ENCODE assay signal across 7 mouse cellular contexts in the genomic region with DNA sequence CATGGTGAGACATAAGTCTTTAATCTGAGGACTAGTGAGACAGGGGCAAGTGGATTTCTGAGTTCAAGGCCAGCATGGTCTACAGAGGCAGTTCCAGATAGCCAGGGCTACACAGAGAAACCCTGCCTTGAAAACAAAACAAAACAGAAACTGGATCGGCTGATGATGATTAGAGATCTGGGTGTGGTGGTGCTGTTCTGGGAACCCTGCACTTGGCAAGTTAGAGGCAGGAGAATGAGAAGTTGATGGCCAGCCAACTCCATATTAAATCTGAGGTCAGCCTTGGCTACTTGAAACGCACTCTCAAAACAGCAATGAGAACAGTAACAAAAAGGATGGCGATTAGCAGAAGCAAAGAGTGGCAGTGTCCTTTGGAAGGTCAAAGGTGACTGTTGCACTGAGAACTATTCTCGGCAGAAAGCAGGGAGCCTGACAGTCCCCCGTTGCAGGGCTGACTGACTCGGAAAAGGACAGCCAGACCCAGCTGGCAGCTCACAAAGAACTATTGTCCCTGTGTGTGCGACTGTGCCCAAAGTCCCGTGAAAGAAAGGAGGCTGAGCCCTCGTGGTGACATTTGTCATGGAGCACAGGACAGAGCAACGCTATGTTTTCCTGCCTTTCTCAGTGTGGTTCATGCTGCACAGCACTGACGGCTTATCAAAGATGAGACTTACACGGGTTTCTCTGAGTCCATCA. TPM values are rescaled to one million over a fixed set of nuclear protein-coding genes. Genes with fewer than 3 reads are reported as not detected.
DNase-seq lines count a peak whose midpoint lies in the region; ATAC-seq lines count a peak whose summit lies in the region.

No protein-coding gene starts in this region.

- no peak overlapping the region for H3K9ac ChIP-seq in forebrain, embryonic 12.5 days

- no peak overlapping the region for H3K4me3 ChIP-seq in forebrain, embryonic 12.5 days (replicated peaks)

- H3K36me3 ChIP-seq in forebrain, embryonic 12.5 days (replicated peaks), result no peaks in the 10 kb centered on the region

- peak; percentile 42 for DNase-seq in right cerebral cortex, adult 18-20 months
- DNase-seq in right cerebral cortex, postnatal 36 days (ENCODE audit: low spot score in 2 of 2), result no peak
- peak; percentile 70 for DNase-seq in mesoderm, embryonic 11.5 days (ENCODE audit: low read depth, low spot score)
- peak; percentile 29 for DNase-seq in yolk sac, embryonic 10.5 days (ENCODE audit: low spot score)
- DNase-seq in urinary bladder, postnatal 36 days (ENCODE audit: low spot score in 2 of 2), result no peak

- no peaks in the 10 kb centered on the region for H3K9me3 ChIP-seq in forebrain, embryonic 12.5 days

- WGBS in forebrain, embryonic 12.5 days, result 6% methylated on average over 12 of the region's 12 CpGs

- no peak overlapping the region for H3K27ac ChIP-seq in forebrain, embryonic 12.5 days

- peaks cover 13% of the 10 kb centered on the region for H3K4me1 ChIP-seq in forebrain, embryonic 12.5 days

- peak overlapping the region; percentile 24 for H3K4me2 ChIP-seq in forebrain, embryonic 12.5 days

- no peaks in the 10 kb centered on the region for H3K27me3 ChIP-seq in forebrain, embryonic 12.5 days

- ATAC-seq in forebrain, embryonic 12.5 days (ENCODE audit: low FRiP score), result peak; percentile 64
- ATAC-seq in erythroblast, adult 5-6 weeks (replicated peaks; ENCODE audit: low FRiP score, poor library complexity, severe bottlenecking), result no peak

RNA-seq across cellular contexts. Expression of a gene that starts 12.6 kb away (rescaled TPM):
- polyA plus RNA-seq in forebrain, embryonic 12.5 days (2016; fragmentation: Nextera tagmentation; extraction: Ambion mirVana), result 7.1 and 7.4 TPM in 2 replicates
- total RNA-seq in erythroblast, adult 5-6 weeks (2015; ENCODE audit: low replicate concordance), result 15.0 and 24.4 TPM in 2 replicates
- total RNA-seq in erythroblast, adult 5-6 weeks (2017; ENCODE audit: low replicate concordance), result 8.8 and 13.6 TPM in 2 replicates

RNA-seq across cellular contexts. Expression of a gene that starts 44.1 kb away (rescaled TPM):
- polyA plus RNA-seq in forebrain, embryonic 12.5 days (2016; fragmentation: Nextera tagmentation; extraction: Ambion mirVana), result 23.5 and 28.2 TPM in 2 replicates
- total RNA-seq in erythroblast, adult 5-6 weeks (2015; ENCODE audit: low replicate concordance), result not detected in 2 replicates
- not detected in 2 replicates for total RNA-seq in erythroblast, adult 5-6 weeks (2017; ENCODE audit: low replicate concordance)

Comparison
In these comparisons a context has a peak if more than half of its experiments do, and no peak if none do; other contexts are left out.
1. DNase-seq: peak in right cerebral cortex, adult 18-20 months (single experiment), mesoderm, embryonic 11.5 days (single experiment) and yolk sac, embryonic 10.5 days (single experiment); none in right cerebral cortex, postnatal 36 days (0 of 2) and urinary bladder, postnatal 36 days (0 of 2).